Mouse (Mus musculus) spleen, adult 2 months (tissue): ENCODE data around the gene Lmod3. TPM values are rescaled to one million over a fixed set of nuclear protein-coding genes. Genes with fewer than 3 reads are reported as not detected.

ENCODE experiments used
- DNase-seq, 2 experiments: peaks; one replicate each; pipeline versions ENCODE4 v3.0.0 to v3.0.0-alpha.2; 2012 to 2021; ENCODE audit warnings: low spot score in 2 of 2, low read depth in 1 of 2
- H3K27ac ChIP-seq: fragments of 200-500 bp; 2 replicates; pipeline ENCODE4 v1.5.1; 2012; ENCODE audit warnings: low read length, inconsistent platforms; ENCODE audit not compliant: insufficient read depth
- H3K27me3 ChIP-seq: fragments of 200-500 bp; 2 replicates; pipeline ENCODE4 v1.6.1; 2012; ENCODE audit warnings: mild to moderate bottlenecking, moderate library complexity, low read length, inconsistent platforms; ENCODE audit not compliant: control insufficient read depth, insufficient read depth
- H3K36me3 ChIP-seq: fragments of 200-500 bp; 2 replicates; pipeline ENCODE4 v1.6.1; 2012; ENCODE audit warnings: mild to moderate bottlenecking, low read length, inconsistent platforms; ENCODE audit not compliant: control insufficient read depth, insufficient read depth
- H3K4me1 ChIP-seq: fragments of 200-500 bp; 2 replicates; pipeline ENCODE4 v1.6.1; 2011; ENCODE audit warnings: inconsistent platforms; ENCODE audit not compliant: control insufficient read depth, insufficient read depth, insufficient read length
- H3K4me3 ChIP-seq: fragments of 200-500 bp; 2 replicates; pipeline ENCODE4 v1.5.1; 2011; ENCODE audit warnings: mild to moderate bottlenecking, inconsistent platforms; ENCODE audit not compliant: insufficient read depth, insufficient read length; ENCODE audit errors: extremely low read depth
- CTCF ChIP-seq: fragments of 200-500 bp; IDR thresholded peaks from 2 replicates; pipeline ENCODE4 v1.5.1; 2011; ENCODE audit warnings: mild to moderate bottlenecking, inconsistent platforms; ENCODE audit not compliant: insufficient read depth, insufficient read length, insufficient replicate concordance; ENCODE audit errors: extremely low read depth
- POLR2A ChIP-seq: fragments of 200-500 bp; IDR thresholded peaks from 2 replicates; pipeline ENCODE4 v1.6.1; 2011; ENCODE audit warnings: low read depth, low read length, inconsistent platforms
- WGBS: fragments of 180-500 bp; shearing (Covaris S2); methylation state at CpG from one replicate; pipeline ENCODE4 v1.1.7; 2018; 5-methylcytosine and 5-hydroxymethylcytosine counted together
- polyA plus RNA-seq: library from polyadenylated mRNA; depleted of rRNA; stranded (reverse); fragments of >200 nt; gene quantifications from 2 replicates; pipeline ENCODE4 v1.2.3, GENCODE M21; 2012

Gene Lmod3
- polyA plus RNA-seq, 1 experiment: not detected

DNA sequence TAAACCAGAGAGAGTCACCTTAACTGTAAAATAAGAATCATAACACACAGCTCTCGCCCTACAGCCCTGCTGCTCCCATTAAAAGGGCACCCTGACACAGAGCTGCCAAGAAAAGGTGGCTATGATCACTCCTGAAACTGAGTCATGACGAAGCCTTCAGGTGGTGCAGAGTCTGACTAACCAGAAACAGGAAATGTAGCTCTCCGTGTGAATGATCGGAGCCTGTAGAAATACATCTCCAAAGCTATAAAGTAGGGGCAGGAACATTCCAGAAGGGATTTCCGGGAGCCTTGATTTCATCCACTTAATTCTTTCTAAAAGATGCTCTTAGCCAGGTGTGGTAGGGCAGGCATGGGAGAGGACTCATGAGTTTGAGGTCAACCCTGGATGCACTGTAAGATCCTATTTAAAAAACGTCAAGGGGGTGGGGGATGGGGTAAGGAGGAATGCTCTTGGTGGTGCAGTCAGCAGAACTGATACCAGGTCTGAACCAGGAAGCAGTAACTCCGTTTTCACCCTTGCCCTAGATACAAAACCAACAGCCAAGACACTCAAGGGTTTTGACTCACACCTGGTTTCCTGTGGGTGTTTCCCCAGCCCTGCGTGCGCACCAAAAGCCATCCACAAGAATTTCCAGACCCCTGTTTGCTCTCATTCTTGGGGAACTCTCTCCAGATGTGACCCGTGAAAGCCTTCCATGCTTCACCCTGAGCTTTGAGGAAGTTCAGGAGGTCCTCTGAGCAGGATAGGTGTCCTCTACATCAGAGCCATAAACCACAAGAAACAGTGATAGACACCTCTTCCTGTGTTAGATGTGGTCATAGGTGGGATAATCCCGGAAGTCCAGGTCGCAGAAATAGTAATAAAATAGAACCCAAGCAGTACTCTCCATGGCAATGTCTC, 41.4 kb upstream of the Lmod3 start:
- no peaks in the 10 kb centered on the region for H3K27me3 ChIP-seq
- peaks cover 7% of the 10 kb centered on the region; the same call in 1 of the 2 replicates for H3K4me1 ChIP-seq
- TF ChIP-seq CTCF (no peak), POLR2A (no peak)
- H3K36me3 ChIP-seq: no peaks in the 10 kb centered on the region
- H3K4me3 ChIP-seq: no peak overlapping the region
- WGBS: 43% methylated on average over 12 of the region's 12 CpGs
- no peak overlapping the region for H3K27ac ChIP-seq
- no peak for DNase-seq

DNA sequence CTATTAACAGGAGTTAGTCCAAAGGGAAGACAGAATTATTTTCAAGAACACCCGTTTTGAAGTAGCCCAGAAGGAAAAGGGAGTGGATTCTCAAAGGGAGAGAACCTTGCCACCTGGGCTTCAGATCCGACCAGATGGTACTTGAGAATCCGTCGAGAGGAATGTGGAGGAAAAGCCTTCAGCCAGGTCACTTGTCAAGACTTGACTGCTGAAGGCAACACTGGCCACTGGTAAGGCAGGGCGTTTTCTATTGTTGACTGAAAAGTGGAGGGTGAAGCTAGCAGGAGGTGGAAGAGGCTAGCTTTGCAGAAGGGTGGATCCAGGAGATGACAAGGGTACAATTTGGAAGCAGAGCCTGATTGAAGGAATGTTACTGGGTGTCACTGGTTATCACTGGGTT, 40.3 kb upstream of the Lmod3 start:
- Histone ChIP-seq H3K4me3 (no peak overlapping the region), H3K36me3 (no peaks in the 10 kb centered on the region), H3K4me1 (peaks cover 7% of the 10 kb centered on the region; the same call in 1 of the 2 replicates), H3K27me3 (no peaks in the 10 kb centered on the region), H3K27ac (no peak overlapping the region)
- 89% methylated on average over 5 of the region's 5 CpGs for WGBS
- no peak for DNase-seq
- no peak for TF ChIP-seq POLR2A
- TF ChIP-seq CTCF: no peak

DNA sequence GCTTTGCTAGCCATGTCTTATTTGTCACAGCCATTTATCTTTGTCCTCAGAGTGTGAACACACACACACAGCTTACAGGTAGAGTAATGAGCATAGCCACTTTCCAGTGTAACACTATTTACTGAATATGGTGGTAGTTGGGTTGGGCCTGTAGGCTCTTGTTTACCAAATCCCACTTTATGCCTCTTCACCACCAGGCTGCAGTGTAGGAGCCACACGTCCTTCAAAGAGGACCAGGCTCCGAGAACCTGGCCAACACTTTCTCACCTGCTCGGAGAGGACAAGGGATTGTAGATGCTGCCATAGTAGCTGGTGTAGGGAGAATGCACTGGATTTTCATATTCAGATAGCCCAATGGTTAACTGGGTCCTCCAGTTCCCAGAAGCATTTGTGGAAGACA, 39.5 kb upstream of the Lmod3 start:
- no peak overlapping the region for H3K27ac ChIP-seq
- H3K4me3 ChIP-seq: no peak overlapping the region
- peaks cover 7% of the 10 kb centered on the region; the same call in 1 of the 2 replicates for H3K4me1 ChIP-seq
- no peaks in the 10 kb centered on the region for H3K27me3 ChIP-seq
- TF ChIP-seq POLR2A (no peak), CTCF (no peak)
- 90% methylated on average over 3 of the region's 3 CpGs for WGBS
- DNase-seq: no peak
- no peaks in the 10 kb centered on the region for H3K36me3 ChIP-seq

DNA sequence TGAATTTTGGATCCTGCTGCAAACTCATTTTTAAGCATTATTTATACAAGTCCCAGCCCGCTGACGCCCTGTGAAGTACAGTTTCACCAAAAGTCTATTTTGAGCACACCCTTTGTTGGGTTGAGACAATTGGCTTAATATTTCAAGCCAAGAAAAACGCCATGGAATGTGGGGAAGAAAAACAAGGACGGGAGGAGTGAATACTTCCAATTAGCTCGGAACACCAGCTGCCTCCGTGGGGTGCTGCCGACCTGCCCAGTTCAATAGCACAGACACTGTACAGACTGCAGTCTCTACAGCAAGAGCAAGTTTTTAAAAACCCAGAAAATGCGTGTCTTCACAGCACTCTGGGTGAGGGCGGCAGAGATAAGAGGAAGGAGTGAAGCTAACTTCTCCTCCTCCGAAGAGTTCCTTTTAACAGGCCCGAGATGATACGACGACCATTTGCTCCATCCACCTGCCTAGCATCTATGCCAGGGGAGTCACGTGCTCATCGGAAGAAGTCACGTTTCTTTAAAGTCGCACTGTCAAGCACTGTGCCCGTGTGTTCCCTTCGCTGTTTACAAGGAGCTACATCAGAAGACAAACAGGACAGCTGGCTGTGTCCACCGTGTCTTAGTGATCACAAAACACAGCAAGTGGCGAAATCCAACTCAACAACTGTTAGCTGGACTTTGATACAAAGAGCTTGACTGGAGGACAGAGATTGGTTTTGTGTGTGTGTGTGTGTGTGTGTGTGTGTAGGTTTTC, 38.8 kb upstream of the Lmod3 start:
- H3K4me3 ChIP-seq: no peak overlapping the region
- no peaks in the 10 kb centered on the region for H3K27me3 ChIP-seq
- TF ChIP-seq CTCF (no peak), POLR2A (no peak)
- H3K36me3 ChIP-seq: no peaks in the 10 kb centered on the region
- H3K27ac ChIP-seq: no peak overlapping the region
- no peak for DNase-seq
- 88% methylated on average over 21 of the region's 21 CpGs for WGBS
- peaks cover 7% of the 10 kb centered on the region; the same call in 1 of the 2 replicates for H3K4me1 ChIP-seq

DNA sequence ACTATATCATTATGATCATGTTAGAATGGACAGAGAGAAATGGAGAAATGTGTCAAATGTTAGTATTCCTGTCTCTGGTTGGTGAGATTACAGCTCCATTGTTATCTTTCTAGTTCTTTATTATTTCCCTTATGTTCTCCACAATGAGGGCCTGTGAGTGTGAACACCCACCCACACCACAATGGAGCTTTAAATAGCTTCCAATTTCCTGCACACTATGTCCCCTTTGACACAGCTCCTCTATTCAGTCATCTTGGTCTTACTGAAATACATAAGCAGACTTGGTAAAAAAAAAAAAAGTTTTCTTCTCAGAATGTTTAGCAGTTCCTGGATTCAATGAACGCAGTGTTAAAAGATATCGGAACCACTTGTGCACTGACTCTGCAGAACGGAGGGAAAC, 38.1 kb upstream of the Lmod3 start:
- TF ChIP-seq CTCF (no peak), POLR2A (no peak)
- Histone ChIP-seq H3K27ac (no peak overlapping the region), H3K4me3 (no peak overlapping the region), H3K36me3 (no peaks in the 10 kb centered on the region), H3K4me1 (peaks cover 7% of the 10 kb centered on the region; the same call in 1 of the 2 replicates), H3K27me3 (no peaks in the 10 kb centered on the region)
- 81% methylated on average over 3 of the region's 3 CpGs for WGBS
- no peak for DNase-seq

DNA sequence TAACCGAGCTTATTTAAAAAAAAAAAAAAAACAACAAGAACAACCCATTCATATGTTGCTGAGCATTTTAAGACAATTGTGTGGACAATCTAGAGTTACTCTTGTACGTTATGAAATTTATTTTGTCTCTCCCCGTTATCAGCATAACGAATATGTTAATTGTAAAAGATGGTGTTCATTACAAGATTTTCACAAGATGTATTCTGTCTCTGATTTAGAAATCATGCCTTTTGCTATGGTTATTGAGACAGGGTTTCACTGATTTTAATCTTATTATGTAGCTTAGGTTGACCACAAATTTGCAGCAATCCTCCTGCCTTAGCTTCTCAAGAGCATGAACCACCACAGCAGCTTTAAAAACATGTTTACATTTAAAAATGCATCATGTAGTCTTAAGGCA, 37.3 kb upstream of the Lmod3 start:
- peaks cover 7% of the 10 kb centered on the region; the same call in 1 of the 2 replicates for H3K4me1 ChIP-seq
- H3K27ac ChIP-seq: no peak overlapping the region
- H3K27me3 ChIP-seq: no peaks in the 10 kb centered on the region
- WGBS: 92% methylated on average over 4 of the region's 4 CpGs
- TF ChIP-seq CTCF: no peak
- no peak for TF ChIP-seq POLR2A
- no peak for DNase-seq
- H3K36me3 ChIP-seq: no peaks in the 10 kb centered on the region
- H3K4me3 ChIP-seq: no peak overlapping the region
